Mouse (Mus musculus): Measurements from ENCODE around the gene Fev.

The Fev gene

DNA sequence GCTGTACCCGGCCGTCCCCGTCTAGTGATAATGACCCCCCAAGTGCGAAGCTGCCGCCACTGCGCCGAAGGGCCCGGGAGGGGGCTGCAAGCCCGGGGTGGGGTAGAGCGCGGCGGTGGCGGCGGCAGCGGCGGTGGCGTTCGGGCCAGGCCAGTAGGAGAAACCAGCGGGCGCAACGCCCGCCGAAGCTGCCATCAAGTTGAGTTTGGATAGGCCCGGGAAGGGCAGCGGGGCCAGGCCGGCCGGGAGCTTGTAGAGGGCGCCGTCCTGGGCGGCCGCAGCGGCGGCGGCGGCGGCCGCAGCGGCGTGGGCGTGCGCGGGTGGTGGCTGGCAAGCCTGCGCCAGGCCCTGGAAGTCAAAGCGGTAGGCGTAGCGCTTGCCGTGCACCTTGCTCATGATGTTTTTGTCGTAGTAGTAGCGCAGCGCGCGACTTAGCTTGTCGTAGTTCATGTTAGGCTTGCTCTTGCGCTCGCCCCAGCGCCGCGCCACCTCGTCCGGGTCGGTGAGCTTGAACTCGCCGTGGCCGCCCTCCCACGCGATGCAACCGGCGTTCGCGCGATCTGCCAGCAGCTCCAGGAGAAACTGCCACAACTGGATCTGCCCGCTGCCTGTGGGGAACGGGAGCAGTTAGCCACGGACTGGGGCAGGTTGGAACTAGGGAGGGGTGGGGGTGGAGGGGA is 3.0 kb downstream of the Fev start:
- in situ Hi-C loops (cut with MboI; ENCODE audit: unreplicated experiment in 2 of 2), result no loop called here

DNA sequence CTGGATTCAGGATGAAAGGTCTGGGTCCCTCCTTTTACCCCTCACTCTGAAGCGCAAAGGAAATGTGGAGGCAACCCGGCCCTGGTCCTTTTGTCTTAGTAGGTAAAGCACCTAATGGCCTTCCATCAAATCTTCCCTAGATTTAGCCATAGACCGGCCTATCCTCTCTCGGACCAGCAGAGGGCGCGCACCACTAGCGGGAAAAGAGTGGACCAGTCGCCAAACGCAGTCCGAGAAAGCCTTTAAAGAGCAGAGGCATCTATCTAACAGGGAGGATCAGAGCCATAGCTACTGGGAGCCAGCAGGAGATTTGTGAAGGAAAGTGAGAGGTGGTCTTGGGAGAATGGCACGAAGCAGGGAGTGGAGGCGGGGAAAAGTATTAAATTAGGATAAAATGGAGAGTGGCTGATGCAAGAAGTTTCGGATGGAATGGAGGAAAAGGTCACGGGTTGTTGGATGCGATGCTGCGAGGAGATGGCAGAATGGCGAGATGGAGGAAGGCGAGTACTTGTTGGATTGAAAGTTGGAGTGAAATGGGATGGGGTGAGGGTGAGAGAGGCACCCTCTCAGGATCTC is 4.3 kb downstream of the Fev start:
- in situ Hi-C loops (cut with MboI; ENCODE audit: unreplicated experiment in 2 of 2), result no loop called here

GRCm38 (mm10) chr1:74877199-74877598 is 8.0 kb downstream of the Fev start:
- in situ Hi-C loops (cut with MboI; ENCODE audit: unreplicated experiment in 2 of 2), result no loop called here

GRCm38 (mm10) chr1:74872218-74872617 is 13.0 kb downstream of the Fev start:
- in situ Hi-C loops (cut with MboI; ENCODE audit: unreplicated experiment in 2 of 2), result no loop called here

DNA sequence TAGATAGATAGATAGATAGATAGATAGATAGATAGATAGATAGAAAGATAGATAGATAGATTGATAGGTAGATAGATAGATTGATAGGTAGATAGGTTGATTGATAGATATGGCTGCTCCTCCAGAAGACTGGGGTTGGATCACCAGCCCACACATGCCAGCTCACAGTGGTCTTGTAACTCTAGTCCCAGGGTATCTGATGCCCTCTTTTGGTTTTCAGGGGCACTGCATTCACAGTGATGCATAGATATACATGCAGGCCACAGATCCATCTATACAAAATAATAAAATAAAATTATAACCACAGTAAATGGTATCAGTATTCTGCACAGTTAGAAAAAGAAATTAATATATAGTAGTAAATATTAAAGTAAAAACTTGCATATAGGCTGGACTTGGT is 23.4 kb downstream of the Fev start:
- in situ Hi-C loops (cut with MboI; ENCODE audit: unreplicated experiment in 2 of 2), result loop anchor here (10.0 kb wide), 2 partner anchors 77 to 97 kb away; no protein-coding TSS in a partner anchor

DNA sequence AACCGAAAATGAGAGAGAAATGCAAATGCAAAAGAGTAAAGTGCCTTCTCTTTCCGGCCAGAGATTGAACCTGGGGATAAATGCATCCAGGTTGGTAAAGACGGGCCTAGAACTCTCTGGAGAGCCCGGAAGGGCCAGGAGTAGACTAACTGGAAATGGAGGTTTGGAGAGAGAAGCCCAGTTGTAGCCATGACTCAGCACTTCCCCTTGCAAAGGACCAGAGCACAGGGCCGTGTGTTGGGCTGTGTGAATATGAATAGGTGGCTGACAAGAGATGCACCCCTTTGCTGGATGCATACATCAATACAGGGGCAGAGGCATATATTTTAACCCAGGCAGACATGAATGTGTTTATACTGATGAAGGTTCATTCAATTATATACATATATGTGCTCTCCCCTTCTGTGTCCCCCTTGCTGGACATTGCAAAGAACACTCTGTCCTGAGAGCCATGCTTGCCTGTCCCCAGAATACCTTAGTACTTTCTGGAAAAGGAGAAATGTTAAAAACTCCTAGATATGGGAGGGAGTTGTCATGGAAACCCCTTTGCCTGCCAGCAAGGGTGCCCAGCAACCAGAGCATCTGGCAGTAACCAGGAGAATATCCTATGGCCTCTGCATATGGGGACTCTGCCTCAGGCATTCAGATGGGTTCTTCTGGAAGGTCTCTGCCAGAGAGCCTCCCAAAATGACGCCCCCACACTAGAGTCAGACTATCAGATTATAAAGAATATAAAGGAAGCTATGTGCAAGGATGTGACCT is 25.8 kb downstream of the Fev start:
- in situ Hi-C loops (cut with MboI; ENCODE audit: unreplicated experiment in 2 of 2), result no loop called here

DNA sequence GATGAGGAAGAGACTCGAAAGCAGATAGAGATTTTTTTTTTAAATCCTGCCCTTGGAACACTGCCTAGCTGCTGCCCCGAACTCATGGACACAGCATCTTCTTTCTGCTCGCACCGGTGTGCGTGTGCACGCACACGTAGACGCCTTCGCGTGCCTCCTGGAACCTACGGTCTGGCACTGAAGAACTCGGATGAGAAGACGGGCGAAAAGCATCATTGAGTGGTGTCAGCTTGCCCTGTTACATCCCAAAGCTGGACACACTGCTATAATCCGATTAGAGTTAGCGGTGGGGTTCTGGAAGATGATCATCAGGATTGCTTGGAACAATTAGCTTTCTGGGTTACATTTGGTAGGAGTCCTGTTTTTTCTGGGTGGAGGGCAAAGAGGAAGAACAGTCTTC is 26.4 kb downstream of the Fev start:
- in situ Hi-C loops (cut with MboI; ENCODE audit: unreplicated experiment in 2 of 2), result no loop called here

DNA sequence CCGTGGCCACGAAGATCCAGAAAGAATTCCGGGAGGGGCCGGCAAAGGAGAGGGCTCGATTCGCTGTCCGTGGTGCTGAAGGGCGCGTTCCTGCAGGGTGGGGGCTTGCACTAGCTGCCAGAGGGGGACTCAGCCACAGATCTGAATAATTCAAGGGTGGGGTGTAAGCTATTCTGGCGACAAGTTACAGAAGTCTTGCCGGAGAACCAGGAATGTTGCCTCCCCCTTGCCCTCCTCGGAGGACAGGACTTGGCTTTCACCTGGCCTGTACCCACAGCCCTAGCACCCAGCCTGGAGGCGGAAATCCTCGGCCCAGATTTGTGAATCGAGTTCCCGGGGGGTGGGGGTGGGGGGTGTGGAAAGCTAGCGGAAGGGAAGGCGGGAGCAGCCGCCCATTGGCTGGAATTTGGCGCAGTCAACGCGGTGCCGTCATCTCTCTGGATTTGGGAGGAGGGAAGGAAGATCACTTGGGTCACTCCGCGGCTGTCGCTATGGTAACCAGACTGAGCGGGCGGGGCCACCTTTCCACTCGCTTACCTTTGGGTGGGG is 27.0 kb downstream of the Fev start:
- in situ Hi-C loops (cut with MboI; ENCODE audit: unreplicated experiment in 2 of 2), result no loop called here

- in situ Hi-C loops (cut with MboI; ENCODE audit: unreplicated experiment in 2 of 2), result no loop called here
Measured at GRCm38 (mm10) chr1:74857677-74858076, 27.5 kb downstream of the Fev start.

GRCm38 (mm10) chr1:74857201-74857600 is 28.0 kb downstream of the Fev start:
- in situ Hi-C loops (cut with MboI; ENCODE audit: unreplicated experiment in 2 of 2), result no loop called here

- in situ Hi-C loops (cut with MboI; ENCODE audit: unreplicated experiment in 2 of 2), result no loop called here
Measured at GRCm38 (mm10) chr1:74856791-74857190, 28.4 kb downstream of the Fev start.

DNA sequence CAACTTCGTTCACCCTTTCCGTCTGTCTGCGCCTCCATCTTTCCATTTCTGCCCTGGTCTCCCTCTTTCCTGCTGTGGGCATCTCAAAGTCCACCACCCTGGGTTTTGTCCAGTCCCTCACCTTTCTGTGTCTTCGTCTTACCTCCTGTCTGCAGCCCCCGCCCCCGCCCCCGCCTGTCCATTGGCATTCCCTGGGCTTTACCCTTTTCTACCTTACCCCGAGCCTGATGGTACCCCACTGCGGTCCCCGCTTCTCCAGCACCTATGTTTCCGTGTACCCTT is 28.8 kb downstream of the Fev start:
- in situ Hi-C loops (cut with MboI; ENCODE audit: unreplicated experiment in 2 of 2), result no loop called here

DNA sequence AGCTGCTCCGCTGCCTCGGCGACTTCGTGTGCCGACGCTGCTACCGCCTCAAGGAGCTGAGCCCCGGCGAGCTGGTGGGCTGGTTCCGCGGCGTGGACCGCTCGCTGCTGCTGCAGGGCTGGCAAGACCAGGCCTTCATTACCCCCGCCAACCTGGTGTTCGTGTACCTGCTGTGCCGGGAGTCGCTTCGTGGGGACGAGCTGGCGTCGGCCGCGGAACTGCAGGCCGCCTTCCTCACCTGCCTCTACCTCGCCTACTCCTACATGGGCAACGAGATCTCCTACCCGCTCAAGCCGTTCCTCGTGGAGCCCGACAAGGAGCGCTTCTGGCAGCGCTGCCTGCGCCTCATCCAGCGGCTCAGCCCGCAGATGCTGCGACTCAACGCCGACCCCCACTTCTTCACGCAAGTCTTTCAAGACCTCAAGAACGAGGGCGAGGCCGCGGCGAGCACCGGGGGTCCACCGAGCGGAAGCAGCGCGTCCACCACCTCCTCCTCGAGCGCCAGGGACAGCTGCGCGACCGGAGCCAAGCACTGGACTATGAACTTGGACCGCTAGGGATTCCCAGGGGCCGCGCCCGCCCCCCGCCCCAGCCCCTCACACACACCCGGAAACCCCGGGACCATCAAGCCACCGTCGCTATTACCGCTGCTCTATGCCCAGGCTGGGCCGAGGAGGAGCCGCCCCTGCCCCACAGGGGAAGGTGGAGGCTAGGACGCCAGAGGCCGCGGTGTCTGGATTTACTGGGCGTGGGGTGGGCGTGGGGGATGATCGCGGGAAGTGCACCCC is 29.4 kb downstream of the Fev start:
- in situ Hi-C loops (cut with MboI; ENCODE audit: unreplicated experiment in 2 of 2), result no loop called here

DNA sequence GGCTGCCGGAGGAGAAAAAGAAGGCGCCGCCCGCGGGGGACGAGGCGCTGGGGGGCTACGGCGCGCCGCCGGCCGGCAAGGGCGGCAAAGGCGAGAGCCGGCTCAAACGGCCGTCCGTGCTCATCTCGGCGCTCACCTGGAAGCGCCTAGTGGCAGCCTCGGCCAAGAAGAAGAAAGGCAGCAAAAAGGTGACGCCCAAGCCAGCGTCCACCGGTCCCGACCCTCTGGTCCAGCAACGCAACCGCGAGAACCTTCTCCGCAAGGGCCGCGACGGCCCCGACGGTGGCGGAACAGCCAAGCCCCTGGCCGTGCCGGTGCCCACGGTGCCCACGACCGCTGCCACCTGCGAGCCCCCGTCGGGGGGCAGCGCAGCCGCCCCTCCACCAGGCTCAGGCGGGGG is 30.1 kb downstream of the Fev start:
- in situ Hi-C loops (cut with MboI; ENCODE audit: unreplicated experiment in 2 of 2), result no loop called here

DNA sequence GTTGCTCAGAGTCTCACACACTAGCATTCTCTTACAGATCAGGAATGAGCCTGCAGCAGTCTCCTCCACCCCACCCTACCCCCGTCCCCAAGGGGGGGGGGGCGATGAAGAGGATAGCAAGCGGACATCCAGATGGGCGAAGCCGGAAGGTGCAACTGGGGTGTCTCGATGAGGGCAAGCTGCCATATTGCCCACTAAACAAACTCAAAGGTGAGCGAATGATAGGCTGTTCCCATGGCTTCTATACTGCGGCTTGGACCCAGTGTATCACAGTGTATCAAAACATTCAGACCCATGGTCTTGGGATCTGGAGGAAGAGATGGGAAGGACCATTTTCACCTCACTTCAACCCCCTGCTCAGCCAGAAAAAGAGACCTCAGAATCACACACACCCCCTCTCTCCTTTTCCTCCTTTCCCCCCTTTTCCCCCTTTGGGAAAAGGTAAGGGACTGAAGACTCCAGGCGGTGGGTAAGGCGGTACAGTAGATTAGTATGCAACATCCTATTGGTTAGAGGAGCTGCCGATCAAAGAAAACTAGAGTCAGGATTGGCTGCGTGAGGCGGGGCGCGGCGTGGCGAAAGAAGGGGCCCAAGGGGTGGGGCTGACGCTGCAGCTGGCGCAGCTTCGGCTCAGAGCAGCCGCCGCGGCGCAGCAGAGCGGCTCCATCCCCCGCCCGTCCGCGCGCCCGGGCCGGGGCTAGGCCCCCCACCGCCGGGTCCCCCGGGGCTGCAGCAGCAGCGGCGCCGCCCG is 30.7 kb downstream of the Fev start, which contains the start of gene Cdk5r2:
TSS of gene Cdk5r2 (plus strand) at position 629 of the 751 bp plus-strand sequence.
- in situ Hi-C loops (cut with MboI; ENCODE audit: unreplicated experiment in 2 of 2), result no loop called here

GRCm38 (mm10) chr1:74851001-74851775 is 34.0 kb downstream of the Fev start:
- in situ Hi-C loops (cut with MboI; ENCODE audit: unreplicated experiment in 2 of 2), result no loop called here

DNA sequence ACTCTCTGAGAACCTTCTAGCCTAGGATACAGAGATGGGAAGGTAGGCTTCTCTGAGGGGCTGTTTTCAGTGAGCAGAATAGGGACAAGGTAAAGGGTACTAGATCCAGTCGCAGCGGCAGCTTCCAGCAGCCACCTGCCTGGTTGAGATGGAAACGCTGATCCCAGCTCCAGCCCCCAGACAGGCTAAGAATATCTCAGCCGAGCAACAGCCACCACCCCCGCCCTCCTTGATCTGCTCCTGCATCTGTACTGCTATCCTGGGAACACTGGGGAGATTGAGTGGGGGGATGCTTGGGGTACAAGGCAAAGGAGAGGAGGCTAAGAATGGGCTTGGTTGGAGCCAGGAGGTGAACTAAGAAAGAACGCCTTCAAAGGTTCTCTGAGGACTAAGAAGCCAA is 35.0 kb downstream of the Fev start:
- in situ Hi-C loops (cut with MboI; ENCODE audit: unreplicated experiment in 2 of 2), result no loop called here

DNA sequence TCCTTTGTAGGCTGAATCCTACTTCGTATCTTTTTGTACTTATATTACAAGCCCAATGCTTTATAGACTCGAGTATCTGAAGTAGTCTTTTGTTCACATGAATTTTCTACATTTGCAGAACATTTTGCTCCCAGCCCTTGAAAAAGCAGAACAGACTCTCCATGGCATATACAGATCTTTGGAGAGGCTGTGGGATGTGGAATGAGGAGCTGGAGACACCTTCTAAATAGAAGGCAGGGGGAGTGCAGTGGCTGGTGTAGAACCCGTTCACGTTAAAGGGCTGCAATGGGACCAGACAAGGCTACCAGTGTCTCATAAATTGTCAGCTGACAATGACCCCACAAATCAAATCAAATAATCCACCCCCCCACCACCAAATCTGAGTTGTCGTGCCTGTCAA is 36.3 kb downstream of the Fev start:
- in situ Hi-C loops (cut with MboI; ENCODE audit: unreplicated experiment in 2 of 2), result no loop called here

DNA sequence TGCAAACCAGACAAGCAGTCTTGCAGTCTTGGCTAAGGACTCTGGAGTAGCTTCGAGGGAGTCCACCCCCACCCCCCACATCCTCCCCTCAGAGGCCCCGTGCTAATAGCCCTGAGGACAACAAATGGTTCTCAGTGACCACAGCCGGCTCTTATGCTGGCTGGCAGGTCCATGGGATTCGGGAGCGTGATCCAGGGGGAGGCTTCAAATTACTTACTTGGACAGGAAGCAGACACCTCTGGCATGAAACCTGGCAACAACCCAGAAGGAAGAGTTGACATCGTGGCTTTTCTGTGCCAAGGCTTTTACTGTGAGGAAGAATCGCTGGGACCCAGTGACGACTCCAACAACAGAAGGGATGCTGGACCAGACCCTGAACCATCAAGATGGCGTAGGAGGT is 38.9 kb downstream of the Fev start:
- in situ Hi-C loops (cut with MboI; ENCODE audit: unreplicated experiment in 2 of 2), result no loop called here

DNA sequence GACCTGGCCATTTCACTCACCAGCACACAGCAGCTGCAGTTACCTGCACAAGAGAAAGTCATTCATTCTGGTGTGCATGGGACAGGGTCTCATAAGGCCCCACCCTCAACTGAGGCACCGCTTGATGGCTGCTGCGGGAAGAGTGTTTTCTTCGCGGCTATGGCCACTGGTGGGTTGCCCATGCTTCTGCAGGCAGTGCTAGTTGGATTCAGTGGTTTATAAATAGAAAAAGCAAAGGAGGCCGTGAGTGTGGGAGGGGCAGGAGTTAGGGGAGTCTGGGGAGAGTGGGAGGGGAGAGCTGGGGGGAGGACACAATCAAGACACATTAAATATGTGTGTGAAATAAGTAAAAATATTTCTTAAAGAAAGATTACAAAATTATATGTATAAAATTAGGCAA is 42.1 kb downstream of the Fev start:
- in situ Hi-C loops (cut with MboI; ENCODE audit: unreplicated experiment in 2 of 2), result no loop called here
